Mouse (Mus musculus): ENCODE results near the gene Slit3.
A peak's percentile ranks its signal among the peaks of the same experiment; 100 is the strongest.

The Slit3 gene

DNA sequence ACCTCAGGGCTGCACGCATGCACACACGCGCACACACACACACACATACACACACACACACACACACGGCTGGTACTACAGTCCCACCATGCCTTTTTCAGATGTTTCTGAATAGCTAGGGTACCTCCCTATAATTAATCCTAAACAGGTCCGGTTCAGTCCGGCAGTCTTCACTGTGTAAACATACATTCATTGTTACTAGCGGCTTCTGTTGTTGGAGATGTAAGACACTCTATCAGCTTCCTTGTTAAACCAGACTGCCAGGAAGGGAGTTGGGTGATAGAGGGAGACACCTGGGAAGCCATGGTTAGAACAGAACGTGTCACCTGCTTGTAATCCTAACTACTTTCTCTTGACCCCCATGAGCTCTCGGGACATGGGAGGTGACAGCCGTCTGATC is 481.6 kb downstream of the Slit3 start:
- DNase-seq, result no peak

- DNase-seq, result no peak
Measured at GRCm38 (mm10) chr11:35603946-35604345, 482.9 kb downstream of the Slit3 start.

- no peak for DNase-seq
Measured at GRCm38 (mm10) chr11:35604848-35605790, 484.1 kb downstream of the Slit3 start.

DNA sequence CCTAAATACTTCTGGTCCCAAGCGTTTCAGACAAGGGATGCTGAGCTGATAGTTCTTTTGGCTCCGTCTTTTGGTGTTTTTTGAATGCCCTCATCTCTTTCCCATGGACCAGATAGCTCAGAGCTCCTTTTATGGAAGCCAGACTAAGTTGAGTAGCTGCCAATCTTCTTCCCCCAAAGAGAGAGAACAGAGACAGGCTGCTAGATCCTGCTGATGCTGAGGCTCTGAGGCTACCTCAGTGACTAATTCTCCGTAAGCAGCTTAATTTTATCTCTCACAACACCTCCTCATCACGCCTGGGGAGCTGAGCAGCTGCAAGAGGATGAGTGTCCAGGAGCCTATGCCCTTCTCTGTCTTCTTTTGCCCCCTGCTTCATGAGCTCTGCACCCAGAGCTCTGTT is 486.2 kb downstream of the Slit3 start:
- DNase-seq, result no peak

DNA sequence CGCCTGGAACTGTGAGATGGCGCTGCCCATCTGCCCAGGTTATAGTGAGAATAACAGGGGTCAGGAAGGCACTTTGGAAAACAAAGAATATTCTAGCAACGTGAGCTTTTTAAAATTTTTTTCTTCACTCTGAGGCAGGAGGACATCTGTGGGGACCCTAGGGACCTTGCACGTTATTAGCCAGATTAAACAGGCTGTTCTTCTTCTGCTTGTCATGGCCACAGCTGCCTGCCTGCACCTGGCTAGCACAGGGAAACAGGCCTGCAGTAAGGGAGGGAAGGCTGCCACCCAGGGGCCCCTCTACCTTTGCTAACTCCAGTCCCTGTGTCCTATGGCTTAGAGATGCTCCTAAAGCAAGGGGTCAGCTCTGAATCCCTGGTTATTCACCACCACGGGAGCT is 487.8 kb downstream of the Slit3 start:
- no peak for DNase-seq

GRCm38 (mm10) chr11:35612262-35612896 is 491.4 kb downstream of the Slit3 start:
- no peak for DNase-seq

- no peak for DNase-seq
Measured at GRCm38 (mm10) chr11:35614530-35614929, 493.5 kb downstream of the Slit3 start.

GRCm38 (mm10) chr11:35619421-35619820 is 498.4 kb downstream of the Slit3 start:
- no peak for DNase-seq

DNA sequence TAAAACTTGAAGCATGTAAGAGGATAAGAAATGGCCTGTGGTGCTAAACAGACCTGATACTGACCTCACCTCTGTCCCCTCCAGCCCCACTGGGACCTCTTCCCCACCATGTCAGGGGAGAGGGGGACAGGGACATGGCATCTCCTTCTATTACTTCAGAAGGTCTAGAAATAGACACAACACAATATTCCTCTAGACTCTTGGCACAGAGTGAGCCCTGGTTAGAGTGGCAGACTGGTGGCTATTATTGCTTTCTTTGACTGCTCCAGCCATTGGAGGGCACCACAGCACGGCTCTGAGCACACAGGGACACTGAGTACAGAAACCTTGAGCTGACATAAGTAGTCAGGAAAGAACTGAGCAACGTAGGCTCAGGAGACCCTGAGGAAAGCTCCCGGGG is 501.7 kb downstream of the Slit3 start:
- DNase-seq, result no peak

GRCm38 (mm10) chr11:35624515-35625270 is 503.7 kb downstream of the Slit3 start:
- no peak for DNase-seq

DNA sequence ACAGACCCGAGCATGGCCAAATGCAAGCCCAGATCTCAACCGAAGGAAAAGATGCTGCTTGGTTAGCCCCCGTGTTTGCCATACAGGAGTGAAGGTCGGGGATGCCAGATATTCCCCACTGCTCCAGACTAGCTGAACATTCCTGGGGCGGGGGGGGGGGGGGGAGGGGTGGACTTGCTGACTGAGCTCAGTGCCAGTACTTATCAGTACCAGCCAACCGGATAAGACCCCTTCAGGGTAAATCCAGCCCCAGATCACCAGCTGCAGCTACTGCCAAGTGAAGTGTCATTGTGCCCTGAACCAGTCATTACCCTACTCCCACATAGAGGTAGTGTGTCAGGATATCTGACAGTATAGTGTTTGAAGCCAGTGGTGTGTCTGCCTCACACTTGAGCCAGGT is 504.6 kb downstream of the Slit3 start:
- no peak for DNase-seq

DNA sequence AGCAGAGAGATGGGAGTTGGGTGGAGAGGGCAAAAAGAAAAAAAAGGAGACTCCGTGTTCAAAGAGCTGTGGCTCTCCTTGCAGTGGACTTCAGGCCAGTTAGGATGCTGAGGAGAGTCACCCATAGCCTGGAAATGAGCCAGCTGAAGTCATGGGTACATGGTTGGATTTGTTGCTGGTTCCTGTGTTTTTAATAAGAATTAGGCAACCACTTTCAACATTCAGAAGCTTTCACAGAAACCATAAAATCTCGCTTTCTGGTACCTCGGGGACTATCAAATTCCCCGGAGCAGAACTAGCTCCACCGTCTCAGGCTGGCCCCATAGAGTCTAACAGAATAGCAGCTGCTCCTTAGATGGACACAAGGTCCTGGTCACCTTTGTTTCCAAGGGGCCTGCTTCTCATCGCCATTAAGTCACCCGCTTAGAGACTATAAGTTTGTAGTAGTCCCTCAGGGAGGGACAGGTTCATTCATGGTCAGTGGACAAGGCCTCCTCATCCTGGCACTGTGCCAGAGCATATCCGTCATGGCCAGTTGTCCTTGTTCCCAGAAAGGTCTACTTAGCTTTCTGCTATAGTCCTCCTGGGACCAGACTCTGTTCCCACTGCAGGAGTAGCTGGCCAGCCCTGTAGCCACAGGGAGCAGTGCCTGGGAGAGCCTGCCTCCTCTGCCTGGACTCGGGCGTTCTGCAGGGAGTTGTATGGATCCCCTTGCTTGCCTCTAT is 505.3 kb downstream of the Slit3 start:
- peak; percentile 19 for DNase-seq

DNA sequence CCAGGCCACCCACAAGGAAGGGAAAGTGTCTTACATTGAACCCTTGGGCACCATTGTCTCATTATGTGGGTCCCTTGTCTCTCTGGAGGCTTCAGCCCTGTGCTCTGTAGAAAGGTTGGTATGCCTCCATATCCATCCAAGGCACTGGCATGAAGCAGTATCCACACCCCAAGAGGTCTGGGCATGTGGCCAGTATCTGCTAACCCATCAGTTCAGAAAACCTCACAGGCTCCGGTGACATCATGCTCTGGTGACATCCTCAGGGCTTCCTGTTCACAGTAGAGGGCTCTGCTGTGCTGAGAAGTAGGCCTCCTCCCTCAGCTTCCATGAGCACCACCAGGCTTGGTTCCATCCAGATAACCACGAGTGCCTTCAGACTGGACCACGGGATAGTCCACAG is 506.8 kb downstream of the Slit3 start:
- no peak for DNase-seq

- no peak for DNase-seq
Measured at GRCm38 (mm10) chr11:35632262-35632661, 511.2 kb downstream of the Slit3 start.

- DNase-seq, result no peak
Measured at GRCm38 (mm10) chr11:35637102-35637501, 516.1 kb downstream of the Slit3 start.

GRCm38 (mm10) chr11:35638862-35639384 is 517.9 kb downstream of the Slit3 start:
- DNase-seq, result no peak

- no peak for DNase-seq
Measured at GRCm38 (mm10) chr11:35639428-35639827, 518.4 kb downstream of the Slit3 start.

GRCm38 (mm10) chr11:35651286-35651685 is 530.3 kb downstream of the Slit3 start:
- DNase-seq, result no peak

DNA sequence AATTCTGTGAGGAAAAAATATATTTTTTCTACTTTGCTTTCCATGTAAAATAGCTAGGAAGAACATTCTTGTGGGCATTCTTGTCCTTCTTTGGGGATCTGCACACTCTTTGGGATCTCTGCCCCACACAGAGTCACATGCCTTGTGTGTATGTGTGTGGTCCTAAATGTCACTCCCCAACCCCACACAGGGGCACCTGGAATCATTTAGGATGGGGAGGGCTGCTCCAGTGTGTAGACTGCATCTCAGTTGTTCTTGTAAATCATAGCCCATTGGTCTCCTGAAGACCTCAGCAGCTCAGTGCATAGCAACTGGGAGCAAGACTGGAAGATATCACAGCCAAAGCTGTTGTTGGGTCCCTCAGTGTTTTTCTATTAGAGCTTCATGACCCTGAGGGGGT is 534.8 kb downstream of the Slit3 start:
- DNase-seq, result no peak

- DNase-seq, result no peak
Measured at GRCm38 (mm10) chr11:35657582-35657981, 536.6 kb downstream of the Slit3 start.

GRCm38 (mm10) chr11:35660967-35661366 is 539.9 kb downstream of the Slit3 start:
- no peak for DNase-seq

DNA sequence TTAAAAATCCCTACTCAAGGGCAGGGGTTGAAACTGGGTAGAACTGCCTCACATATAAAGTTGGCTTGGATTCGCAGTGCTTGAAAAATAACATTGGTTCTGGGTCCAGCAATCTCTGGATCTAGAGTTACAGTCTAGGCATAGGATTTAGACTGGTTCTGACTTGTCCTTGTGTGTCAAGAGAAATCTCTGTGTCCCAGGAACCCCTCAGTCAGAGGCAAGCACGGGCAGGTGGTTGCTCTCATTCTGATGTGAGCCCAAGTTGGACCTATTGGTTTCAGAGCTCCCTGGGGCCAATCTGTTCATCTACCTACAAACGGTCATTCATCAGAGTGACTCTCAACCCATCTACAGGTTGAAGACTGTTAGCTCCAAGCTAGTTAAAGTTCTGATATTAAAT is 541.9 kb downstream of the Slit3 start:
- DNase-seq, result no peak

- no peak for DNase-seq
Measured at GRCm38 (mm10) chr11:35663661-35664060, 542.6 kb downstream of the Slit3 start.
